Mouse (Mus musculus) megakaryocyte, embryonic 14.5 days (primary cell): Measurements from ENCODE around the gene Nfam1.

ENCODE experiments used
- FLI1 ChIP-seq: IDR thresholded peaks from 2 replicates; pipeline ENCODE4 v1.6.1; 2012; ENCODE audit warnings: low read length, inconsistent platforms, mixed read lengths
- GATA1 ChIP-seq: IDR thresholded peaks from 3 replicates; pipeline ENCODE4 v1.6.1; 2012; ENCODE audit warnings: mixed read lengths, low read length, inconsistent platforms, borderline replicate concordance

GRCm38 (mm10) chr15:83010423-83010822 is 22.7 kb downstream of the Nfam1 start:
- TF ChIP-seq GATA1, result no peak
- TF ChIP-seq FLI1, result no peak
